Mouse (Mus musculus): ENCODE results near the gene Prkag2. TPM values are rescaled to one million over a fixed set of nuclear protein-coding genes. Genes with fewer than 3 reads are reported as not detected.

Gene Prkag2
- polyA plus RNA-seq, 1 experiment from 2014 or later: 98.9 TPM

- Histone ChIP-seq H3K36me3 (ENCODE audit: control insufficient read depth, insufficient read depth, low read length) (no peaks in the 10 kb centered on the region), H3K4me3 (ENCODE audit: low read depth, low read length) (no peak overlapping the region), H3K27ac (ENCODE audit: low read depth, low read length) (no peak overlapping the region), H3K4me2 (ENCODE audit: low read depth, low read length) (no peak overlapping the region), H3K27me3 (ENCODE audit: control insufficient read depth, insufficient read depth, low read length) (no peaks in the 10 kb centered on the region), H3K9ac (replicated peaks; ENCODE audit: low read depth, low read length) (no peak overlapping the region), H3K4me1 (ENCODE audit: control insufficient read depth, insufficient read depth, low read length) (no peaks in the 10 kb centered on the region), H3K9me3 (ENCODE audit: control insufficient read depth, low read length) (no peaks in the 10 kb centered on the region)
- whole genome bisulfite sequencing: 75% methylated on average over 3 of the region's 3 CpGs
- no peak for ATAC-seq (ENCODE audit: low read depth)
Observed at GRCm38 (mm10) chr5:24976907-24977306, 123.5 kb downstream of the Prkag2 start.

GRCm38 (mm10) chr5:24976236-24976635 lies 124.2 kb downstream of the Prkag2 start:
- Histone ChIP-seq H3K9me3 (ENCODE audit: control insufficient read depth, low read length) (no peaks in the 10 kb centered on the region), H3K4me1 (ENCODE audit: control insufficient read depth, insufficient read depth, low read length) (no peaks in the 10 kb centered on the region), H3K27me3 (ENCODE audit: control insufficient read depth, insufficient read depth, low read length) (no peaks in the 10 kb centered on the region), H3K4me3 (ENCODE audit: low read depth, low read length) (no peak overlapping the region), H3K36me3 (ENCODE audit: control insufficient read depth, insufficient read depth, low read length) (no peaks in the 10 kb centered on the region), H3K9ac (replicated peaks; ENCODE audit: low read depth, low read length) (no peak overlapping the region), H3K4me2 (ENCODE audit: low read depth, low read length) (no peak overlapping the region), H3K27ac (ENCODE audit: low read depth, low read length) (no peak overlapping the region)
- no peak for ATAC-seq (ENCODE audit: low read depth)
- 59% methylated on average over 12 of the region's 12 CpGs for WGBS

- H3K27ac ChIP-seq (ENCODE audit: low read depth, low read length): no peak overlapping the region
Observed at GRCm38 (mm10) chr5:24975100-24975499, 125.3 kb downstream of the Prkag2 start.

DNA sequence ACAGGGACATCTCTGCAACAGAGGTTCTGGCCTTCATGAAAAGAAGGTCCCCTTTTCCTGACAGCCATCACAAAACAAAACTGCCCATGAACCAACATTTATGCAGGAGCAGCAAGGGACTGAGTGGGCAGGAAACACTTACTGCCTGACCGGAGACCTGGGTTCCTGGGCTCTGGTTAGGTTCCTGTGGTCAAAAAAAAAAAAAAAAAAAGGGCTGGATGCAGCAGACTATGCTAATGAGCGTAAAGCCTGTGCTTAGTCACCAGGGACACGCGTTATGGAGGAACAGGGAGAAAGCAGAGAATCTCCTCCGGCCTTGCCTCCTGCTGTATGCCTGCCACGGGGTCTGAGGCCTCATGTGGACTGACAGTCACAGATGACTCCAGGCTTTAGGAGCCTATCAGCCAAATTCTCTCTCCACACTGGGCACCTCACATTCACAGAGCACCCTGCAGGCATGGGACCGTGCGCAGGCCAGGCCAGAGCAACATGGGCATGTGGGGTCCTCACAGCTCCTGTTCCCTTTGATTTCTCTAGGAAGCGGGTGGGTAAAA lies 126.7 kb downstream of the Prkag2 start:
- H3K36me3 ChIP-seq (ENCODE audit: control insufficient read depth, insufficient read depth, low read length): no peaks in the 10 kb centered on the region
- no peak for ATAC-seq (ENCODE audit: low read depth)
- H3K9me3 ChIP-seq (ENCODE audit: control insufficient read depth, low read length): no peaks in the 10 kb centered on the region
- H3K4me1 ChIP-seq (ENCODE audit: control insufficient read depth, insufficient read depth, low read length): no peaks in the 10 kb centered on the region
- no peaks in the 10 kb centered on the region for H3K27me3 ChIP-seq (ENCODE audit: control insufficient read depth, insufficient read depth, low read length)
- 76% methylated on average over 9 of the region's 9 CpGs for WGBS
- H3K4me3 ChIP-seq (ENCODE audit: low read depth, low read length): no peak overlapping the region
- no peak overlapping the region for H3K9ac ChIP-seq (replicated peaks; ENCODE audit: low read depth, low read length)
- no peak overlapping the region for H3K4me2 ChIP-seq (ENCODE audit: low read depth, low read length)
- H3K27ac ChIP-seq (ENCODE audit: low read depth, low read length): no peak overlapping the region

More at GRCm38 (mm10) chr5:24975100-24975499, 125.3 kb downstream of the Prkag2 start:
- no peak overlapping the region for H3K9ac ChIP-seq (replicated peaks; ENCODE audit: low read depth, low read length)
- no peak overlapping the region for H3K4me2 ChIP-seq (ENCODE audit: low read depth, low read length)
- H3K9me3 ChIP-seq (ENCODE audit: control insufficient read depth, low read length): no peaks in the 10 kb centered on the region
- 77% methylated on average over 7 of the region's 7 CpGs for WGBS
- ATAC-seq (ENCODE audit: low read depth): no peak
- H3K36me3 ChIP-seq (ENCODE audit: control insufficient read depth, insufficient read depth, low read length): no peaks in the 10 kb centered on the region
- no peak overlapping the region for H3K4me3 ChIP-seq (ENCODE audit: low read depth, low read length)
- H3K4me1 ChIP-seq (ENCODE audit: control insufficient read depth, insufficient read depth, low read length): no peaks in the 10 kb centered on the region
- no peaks in the 10 kb centered on the region for H3K27me3 ChIP-seq (ENCODE audit: control insufficient read depth, insufficient read depth, low read length)

GRCm38 (mm10) chr5:24973228-24973627 lies 127.2 kb downstream of the Prkag2 start:
- H3K4me3 ChIP-seq (ENCODE audit: low read depth, low read length): no peak overlapping the region
- no peak for ATAC-seq (ENCODE audit: low read depth)
- H3K9me3 ChIP-seq (ENCODE audit: control insufficient read depth, low read length): no peaks in the 10 kb centered on the region
- H3K9ac ChIP-seq (replicated peaks; ENCODE audit: low read depth, low read length): no peak overlapping the region
- no peaks in the 10 kb centered on the region for H3K36me3 ChIP-seq (ENCODE audit: control insufficient read depth, insufficient read depth, low read length)
- WGBS: 68% methylated on average over 13 of the region's 13 CpGs
- no peaks in the 10 kb centered on the region for H3K27me3 ChIP-seq (ENCODE audit: control insufficient read depth, insufficient read depth, low read length)
- no peak overlapping the region for H3K4me2 ChIP-seq (ENCODE audit: low read depth, low read length)
- H3K27ac ChIP-seq (ENCODE audit: low read depth, low read length): no peak overlapping the region
- no peaks in the 10 kb centered on the region for H3K4me1 ChIP-seq (ENCODE audit: control insufficient read depth, insufficient read depth, low read length)

GRCm38 (mm10) chr5:24970552-24971275 lies 129.7 kb downstream of the Prkag2 start:
- Histone ChIP-seq H3K36me3 (ENCODE audit: control insufficient read depth, insufficient read depth, low read length) (no peaks in the 10 kb centered on the region), H3K27ac (ENCODE audit: low read depth, low read length) (no peak overlapping the region), H3K9me3 (ENCODE audit: control insufficient read depth, low read length) (no peaks in the 10 kb centered on the region), H3K9ac (replicated peaks; ENCODE audit: low read depth, low read length) (no peak overlapping the region), H3K4me2 (ENCODE audit: low read depth, low read length) (no peak overlapping the region), H3K4me3 (ENCODE audit: low read depth, low read length) (no peak overlapping the region), H3K4me1 (ENCODE audit: control insufficient read depth, insufficient read depth, low read length) (no peaks in the 10 kb centered on the region), H3K27me3 (ENCODE audit: control insufficient read depth, insufficient read depth, low read length) (no peaks in the 10 kb centered on the region)
- 96% methylated on average over 8 of the region's 8 CpGs for WGBS
- ATAC-seq (ENCODE audit: low read depth): no peak

GRCm38 (mm10) chr5:24969241-24969880 lies 131.1 kb downstream of the Prkag2 start:
- no peaks in the 10 kb centered on the region for H3K27me3 ChIP-seq (ENCODE audit: control insufficient read depth, insufficient read depth, low read length)
- no peak overlapping the region for H3K4me2 ChIP-seq (ENCODE audit: low read depth, low read length)
- no peaks in the 10 kb centered on the region for H3K9me3 ChIP-seq (ENCODE audit: control insufficient read depth, low read length)
- no peak overlapping the region for H3K9ac ChIP-seq (replicated peaks; ENCODE audit: low read depth, low read length)
- H3K27ac ChIP-seq (ENCODE audit: low read depth, low read length): no peak overlapping the region
- H3K4me1 ChIP-seq (ENCODE audit: control insufficient read depth, insufficient read depth, low read length): no peaks in the 10 kb centered on the region
- WGBS: 85% methylated on average over 11 of the region's 11 CpGs
- no peaks in the 10 kb centered on the region for H3K36me3 ChIP-seq (ENCODE audit: control insufficient read depth, insufficient read depth, low read length)
- no peak for ATAC-seq (ENCODE audit: low read depth)
- H3K4me3 ChIP-seq (ENCODE audit: low read depth, low read length): no peak overlapping the region

DNA sequence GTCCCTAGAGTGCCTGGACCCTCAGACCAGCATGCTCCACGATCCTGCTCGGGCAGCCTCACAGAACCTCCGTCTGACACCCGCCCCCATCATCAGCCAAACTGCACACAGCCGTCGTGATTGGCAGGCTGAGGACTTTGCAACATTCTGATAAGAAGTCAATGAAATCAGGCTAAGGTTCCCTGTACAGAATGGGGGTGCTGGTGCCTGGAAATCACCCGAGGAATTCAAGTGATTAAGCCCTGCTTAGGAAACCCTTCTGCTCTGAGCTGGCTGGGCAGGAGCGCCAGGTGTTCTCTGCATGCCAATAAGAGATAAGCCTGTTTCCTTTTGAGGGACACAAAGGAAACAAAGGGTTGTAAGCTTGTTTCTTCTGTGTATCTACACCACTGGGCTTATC lies 131.7 kb downstream of the Prkag2 start:
- ATAC-seq (ENCODE audit: low read depth): no peak
- no peaks in the 10 kb centered on the region for H3K27me3 ChIP-seq (ENCODE audit: control insufficient read depth, insufficient read depth, low read length)
- no peaks in the 10 kb centered on the region for H3K9me3 ChIP-seq (ENCODE audit: control insufficient read depth, low read length)
- H3K4me1 ChIP-seq (ENCODE audit: control insufficient read depth, insufficient read depth, low read length): no peaks in the 10 kb centered on the region
- no peak overlapping the region for H3K4me3 ChIP-seq (ENCODE audit: low read depth, low read length)
- H3K9ac ChIP-seq (replicated peaks; ENCODE audit: low read depth, low read length): no peak overlapping the region
- no peak overlapping the region for H3K4me2 ChIP-seq (ENCODE audit: low read depth, low read length)
- WGBS: 62% methylated on average over 8 of the region's 8 CpGs
- no peak overlapping the region for H3K27ac ChIP-seq (ENCODE audit: low read depth, low read length)
- H3K36me3 ChIP-seq (ENCODE audit: control insufficient read depth, insufficient read depth, low read length): no peaks in the 10 kb centered on the region

DNA sequence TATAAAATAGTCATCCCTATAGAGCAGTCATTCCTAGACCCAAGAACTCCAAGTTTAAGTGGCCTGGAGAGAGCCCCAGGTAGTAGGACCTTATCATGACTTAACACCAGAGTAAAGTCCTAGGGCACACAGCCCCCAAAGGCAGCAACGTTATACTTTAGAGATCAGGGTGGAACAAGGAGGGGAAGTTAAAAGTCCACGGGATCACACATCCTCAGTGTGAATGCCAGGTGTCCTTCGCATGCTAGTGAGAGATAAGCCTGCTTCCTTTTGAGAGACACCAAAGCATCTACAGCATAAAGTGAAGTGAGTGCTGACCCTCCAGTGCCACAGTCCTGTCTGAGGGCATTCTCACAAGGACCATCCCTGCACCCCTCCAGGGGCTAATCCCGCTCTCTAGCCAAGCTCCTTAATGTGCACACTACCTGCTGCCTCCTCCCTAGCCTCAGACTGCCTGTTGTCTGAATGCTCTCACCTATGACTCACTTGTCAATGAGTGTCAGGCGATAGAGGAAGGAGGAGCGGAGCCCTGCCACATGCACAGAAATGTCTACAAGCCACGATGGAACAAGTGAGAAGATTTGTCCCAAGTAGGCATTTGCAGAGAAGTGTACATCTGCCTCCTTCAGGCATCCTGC lies 132.4 kb downstream of the Prkag2 start:
- ATAC-seq (ENCODE audit: low read depth): no peak
- 80% methylated on average over 7 of the region's 7 CpGs for WGBS
- no peaks in the 10 kb centered on the region for H3K36me3 ChIP-seq (ENCODE audit: control insufficient read depth, insufficient read depth, low read length)
- H3K27me3 ChIP-seq (ENCODE audit: control insufficient read depth, insufficient read depth, low read length): no peaks in the 10 kb centered on the region
- no peak overlapping the region for H3K4me3 ChIP-seq (ENCODE audit: low read depth, low read length)
- H3K27ac ChIP-seq (ENCODE audit: low read depth, low read length): no peak overlapping the region
- H3K9ac ChIP-seq (replicated peaks; ENCODE audit: low read depth, low read length): no peak overlapping the region
- H3K4me1 ChIP-seq (ENCODE audit: control insufficient read depth, insufficient read depth, low read length): no peaks in the 10 kb centered on the region
- H3K9me3 ChIP-seq (ENCODE audit: control insufficient read depth, low read length): no peaks in the 10 kb centered on the region
- H3K4me2 ChIP-seq (ENCODE audit: low read depth, low read length): no peak overlapping the region
